Comparison of ENCODE assay signal across 25 mouse cellular contexts in genomic region chr6:39570426-39570825, GRCm38 (mm10). TPM values are rescaled to one million over a fixed set of nuclear protein-coding genes. Genes with fewer than 3 reads are reported as not detected.
"Had no signal": no experiment of that assay in that cellular context is flagged by ENCODE, and none has a peak within 500 bp of the region (broad histone marks: within the 10 kb centered on the region; RNA-seq: fewer than 3 reads in every experiment).

No protein-coding gene starts in this region.

- H3K9ac ChIP-seq: limb, embryonic 13.5 days; liver, embryonic 12.5 days; liver, embryonic 15.5 days; lung, embryonic 15.5 days; neural tube, embryonic 12.5 days; neural tube, embryonic 15.5 days; stomach, embryonic 15.5 days had no signal

- H3K4me2 ChIP-seq: limb, embryonic 13.5 days; liver, embryonic 12.5 days; liver, embryonic 15.5 days; lung, embryonic 15.5 days; neural tube, embryonic 12.5 days; neural tube, embryonic 15.5 days; stomach, embryonic 15.5 days had no signal

- DNase-seq: kidney, adult 9 months; kidney, postnatal 25 days; layer of hippocampus, adult 9-11 months; liver; lung, adult 18-20 months; lung, postnatal 10 days; lung, postnatal 36 days; midbrain, embryonic 14.5 days; right cerebral cortex, adult 18-20 months; right cerebral cortex, postnatal 14 days; spleen, adult 18-20 months; thymus, postnatal 25 days had no signal

- H3K9me3 ChIP-seq: limb, embryonic 10.5 days; limb, embryonic 13.5 days; liver, embryonic 12.5 days; liver, embryonic 15.5 days; lung, embryonic 15.5 days; midbrain, embryonic 10.5 days; neural tube, embryonic 12.5 days; neural tube, embryonic 15.5 days; stomach, embryonic 15.5 days had no signal

- H3K27ac ChIP-seq: kidney, postnatal 0 days; layer of hippocampus, adult 2 months; limb, embryonic 10.5 days; limb, embryonic 13.5 days; liver, embryonic 12.5 days; liver, embryonic 15.5 days; lung, embryonic 15.5 days; midbrain, embryonic 10.5 days; neural tube, embryonic 12.5 days; neural tube, embryonic 15.5 days; stomach, embryonic 15.5 days had no signal

- ATAC-seq: liver, embryonic 12.5 days had no signal

- H3K27me3 ChIP-seq: limb, embryonic 13.5 days; liver, embryonic 15.5 days; lung, embryonic 15.5 days; neural tube, embryonic 12.5 days; neural tube, embryonic 15.5 days; stomach, embryonic 15.5 days had no signal

- H3K36me3 ChIP-seq: limb, embryonic 10.5 days; limb, embryonic 13.5 days; liver, embryonic 12.5 days; liver, embryonic 15.5 days; lung, embryonic 15.5 days; midbrain, embryonic 10.5 days; neural tube, embryonic 12.5 days; neural tube, embryonic 15.5 days; stomach, embryonic 15.5 days had no signal

- H3K4me3 ChIP-seq: layer of hippocampus, adult 2 months; limb, embryonic 10.5 days; limb, embryonic 13.5 days; liver, embryonic 12.5 days; liver, embryonic 15.5 days; lung, embryonic 15.5 days; megakaryocyte, embryonic 14.5 days; midbrain, embryonic 10.5 days; neural tube, embryonic 12.5 days; neural tube, embryonic 15.5 days; stomach, embryonic 15.5 days had no signal

RNA-seq across cellular contexts. Expression of gene Gm42420, which starts 15.1 kb away (rescaled TPM):
- total RNA-seq: layer of hippocampus, adult 2 months; layer of hippocampus, postnatal 25 days had no signal
